Mouse (Mus musculus) heart, postnatal 10 days (tissue): ENCODE measurements at regions not wholly inside any gene's neighbourhood (a gene's known extent, or its start where the extent isn't known, plus 50 kb on each side); places are given as distances from the start of the nearest gene placed in this dataset.
A peak's percentile ranks its signal among the peaks of the same experiment; 100 is the strongest.

Source experiments
- DNase-seq, 2 experiments: peaks; one replicate each; pipeline ENCODE4 v3.0.0; 2021
- intact Hi-C: fragments of 180-260 bp; cut with DNase I; formaldehyde crosslinking; loops from one replicate; pipeline ENCODE4 v1.15.1; 2025

GRCm38 (mm10) chr3:149437763-149438162, 447.4 kb upstream of the Adgrl2 start:
- peak; percentile 8 to 20 for DNase-seq

GRCm38 (mm10) chr3:149436944-149437343, 446.6 kb upstream of the Adgrl2 start:
- peak in 1 of 2 experiments; percentile 9 for DNase-seq
- intact Hi-C loops: no loop called here

More at GRCm38 (mm10) chr3:149437763-149438162, 447.4 kb upstream of the Adgrl2 start:
- intact Hi-C loops: no loop called here

- intact Hi-C loops: no loop called here
- peak in 1 of 2 experiments; percentile 10 for DNase-seq
Measured at GRCm38 (mm10) chr3:149436420-149436819, 446.1 kb upstream of the Adgrl2 start.

- intact Hi-C loops: loop anchor here (1.0 kb wide), 1 partner anchor 17 kb away; no protein-coding TSS in a partner anchor
- no peak for DNase-seq
Measured at GRCm38 (mm10) chr3:149431795-149432194, 441.4 kb upstream of the Adgrl2 start.

- intact Hi-C loops: no loop called here
- no peak for DNase-seq
Measured at GRCm38 (mm10) chr3:149426023-149426759, 435.8 kb upstream of the Adgrl2 start.

- no peak for DNase-seq
- intact Hi-C loops: no loop called here
Measured at GRCm38 (mm10) chr3:149424306-149424705, 434.0 kb upstream of the Adgrl2 start.

GRCm38 (mm10) chr3:149423491-149423890, 433.1 kb upstream of the Adgrl2 start:
- DNase-seq: no peak
- intact Hi-C loops: no loop called here

- no peak for DNase-seq
- intact Hi-C loops: no loop called here
Measured at GRCm38 (mm10) chr3:149415081-149415480, 424.7 kb upstream of the Adgrl2 start.

- intact Hi-C loops: no loop called here
- no peak for DNase-seq
Measured at GRCm38 (mm10) chr3:149413114-149413513, 422.8 kb upstream of the Adgrl2 start.

- no peak for DNase-seq
- intact Hi-C loops: no loop called here
Measured at GRCm38 (mm10) chr3:149410518-149410917, 420.2 kb upstream of the Adgrl2 start.

GRCm38 (mm10) chr3:149408858-149409257, 418.5 kb upstream of the Adgrl2 start:
- DNase-seq: no peak
- intact Hi-C loops: no loop called here

GRCm38 (mm10) chr3:149405872-149406271, 415.5 kb upstream of the Adgrl2 start:
- no peak for DNase-seq

GRCm38 (mm10) chr3:149404691-149405090, 414.3 kb upstream of the Adgrl2 start:
- intact Hi-C loops: no loop called here
- DNase-seq: peak in 1 of 2 experiments; percentile 15

More at GRCm38 (mm10) chr3:149405872-149406271, 415.5 kb upstream of the Adgrl2 start:
- intact Hi-C loops: no loop called here

GRCm38 (mm10) chr3:149402496-149402895, 412.1 kb upstream of the Adgrl2 start:
- intact Hi-C loops: no loop called here
- no peak for DNase-seq

GRCm38 (mm10) chr3:149395082-149395481, 404.7 kb upstream of the Adgrl2 start:
- intact Hi-C loops: no loop called here
- DNase-seq: no peak

- intact Hi-C loops: no loop called here
- no peak for DNase-seq
Measured at GRCm38 (mm10) chr3:149393317-149394172, 403.2 kb upstream of the Adgrl2 start.

- no peak for DNase-seq
Measured at GRCm38 (mm10) chr3:149392164-149392563, 401.8 kb upstream of the Adgrl2 start.

GRCm38 (mm10) chr3:149387537-149387936, 397.2 kb upstream of the Adgrl2 start:
- intact Hi-C loops: no loop called here
- no peak for DNase-seq

More at GRCm38 (mm10) chr3:149392164-149392563, 401.8 kb upstream of the Adgrl2 start:
- intact Hi-C loops: no loop called here

GRCm38 (mm10) chr3:149386027-149386426, 395.7 kb upstream of the Adgrl2 start:
- intact Hi-C loops: no loop called here
- DNase-seq: peak in 1 of 2 experiments; percentile 10

- no peak for DNase-seq
- intact Hi-C loops: no loop called here
Measured at GRCm38 (mm10) chr3:149385336-149385735, 395.0 kb upstream of the Adgrl2 start.

- intact Hi-C loops: no loop called here
- DNase-seq: peak; percentile 45 to 57
Measured at GRCm38 (mm10) chr3:149381559-149382245, 391.3 kb upstream of the Adgrl2 start.
